In the genomic region with DNA sequence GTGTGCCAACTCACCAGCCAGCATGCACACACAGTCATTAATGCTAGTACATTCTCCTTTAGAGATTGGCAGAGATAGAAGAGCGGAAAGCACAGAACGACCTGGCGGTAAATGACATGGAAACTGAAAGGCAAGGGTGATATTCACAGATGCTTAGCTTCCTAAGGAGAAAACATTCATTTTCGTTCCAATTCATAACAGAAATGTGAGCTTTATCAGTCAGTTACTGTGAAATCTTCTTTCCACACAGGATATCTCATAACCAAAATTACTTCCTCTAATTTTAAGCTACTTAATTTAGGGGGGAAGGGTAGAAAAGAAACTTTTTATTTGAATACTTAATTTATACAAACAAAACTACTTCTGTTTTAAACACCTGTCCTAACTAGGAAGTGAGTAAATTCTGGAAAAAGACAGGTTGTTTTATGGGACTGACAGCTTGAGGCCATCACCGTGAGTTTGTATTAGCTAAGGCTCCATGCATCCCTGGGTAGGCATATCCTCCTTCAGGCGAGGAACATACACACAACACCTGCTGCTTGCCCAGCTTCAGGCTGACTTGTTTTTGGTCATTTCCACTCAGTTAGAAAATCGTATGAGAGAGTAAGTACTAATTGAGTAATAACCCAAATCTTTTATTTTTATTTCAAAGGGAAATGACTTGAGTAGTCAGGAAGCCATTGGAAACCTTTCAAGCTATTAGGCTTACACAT, we compare ENCODE assay signal across 14 mouse cellular contexts.
"Had no signal": no experiment of that assay in that cellular context is flagged by ENCODE, and none has a peak within 500 bp of the region (broad histone marks: within the 10 kb centered on the region; RNA-seq: fewer than 3 reads in every experiment).

No protein-coding gene starts in this region.

- H3K36me3 ChIP-seq: limb, embryonic 15.5 days; liver, embryonic 13.5 days; lung, embryonic 15.5 days; midbrain, embryonic 10.5 days; midbrain, embryonic 15.5 days; neural tube, embryonic 12.5 days had no signal

- ATAC-seq: liver, postnatal 0 days; midbrain, embryonic 15.5 days had no signal

- H3K9me3 ChIP-seq: limb, embryonic 15.5 days; liver, embryonic 13.5 days; lung, embryonic 15.5 days; midbrain, embryonic 10.5 days; midbrain, embryonic 15.5 days; neural tube, embryonic 12.5 days had no signal

- H3K27me3 ChIP-seq: limb, embryonic 15.5 days; liver, embryonic 13.5 days; lung, embryonic 15.5 days; midbrain, embryonic 15.5 days; neural tube, embryonic 12.5 days had no signal

- DNase-seq: kidney, postnatal 10 days; kidney, postnatal 4 days; liver, embryonic 13.5 days; liver, postnatal 0 days; lung, postnatal 14 days; thymus, adult 2 months; thymus, postnatal 25 days had no signal

- H3K4me3 ChIP-seq: left cerebral cortex, adult 2 months; limb, embryonic 15.5 days; liver, embryonic 13.5 days; lung, embryonic 15.5 days; midbrain, embryonic 10.5 days; midbrain, embryonic 15.5 days; neural tube, embryonic 12.5 days had no signal

- H3K9ac ChIP-seq: limb, embryonic 15.5 days; liver, embryonic 13.5 days; liver, postnatal 0 days; lung, embryonic 15.5 days; midbrain, embryonic 15.5 days; neural tube, embryonic 12.5 days had no signal

- H3K4me2 ChIP-seq: limb, embryonic 15.5 days; liver, embryonic 13.5 days; lung, embryonic 15.5 days; midbrain, embryonic 15.5 days; neural tube, embryonic 12.5 days had no signal

- H3K27ac ChIP-seq: left cerebral cortex, adult 2 months; limb, embryonic 15.5 days; liver, embryonic 13.5 days; lung, embryonic 15.5 days; macrophage; midbrain, embryonic 10.5 days; midbrain, embryonic 15.5 days; neural tube, embryonic 12.5 days had no signal

- H3K4me1 ChIP-seq: liver, embryonic 13.5 days; lung, embryonic 15.5 days; midbrain, embryonic 10.5 days; midbrain, embryonic 15.5 days; neural tube, embryonic 12.5 days had no signal
